Mouse (Mus musculus): ENCODE measurements at regions not wholly inside any gene's neighbourhood (a gene's known extent, or its start where the extent isn't known, plus 50 kb on each side); places are given as distances from the start of the nearest gene placed in this dataset.

- H3K36me3 ChIP-seq: no peaks in the 10 kb centered on the region
- H3K27ac ChIP-seq: no peak overlapping the region
- H3K9ac ChIP-seq (replicated peaks): no peak overlapping the region
- no peaks in the 10 kb centered on the region for H3K9me3 ChIP-seq
- ATAC-seq: no peak
- peaks cover 4% of the 10 kb centered on the region; the same call in 1 of the 2 replicates for H3K27me3 ChIP-seq
- no peaks in the 10 kb centered on the region for H3K4me1 ChIP-seq (replicated peaks)
- H3K4me2 ChIP-seq (replicated peaks): no peak overlapping the region
- H3K4me3 ChIP-seq (replicated peaks): no peak overlapping the region
Observed at GRCm38 (mm10) chrX:142507475-142507874, 117.1 kb upstream of the Acsl4 start.

GRCm38 (mm10) chrX:142516406-142517131, 126.2 kb upstream of the Acsl4 start:
- 90% methylated on average over 5 of the region's 5 CpGs for WGBS
- Histone ChIP-seq H3K36me3 (no peaks in the 10 kb centered on the region), H3K27ac (no peak overlapping the region), H3K4me2 (replicated peaks) (no peak overlapping the region), H3K4me1 (replicated peaks) (no peaks in the 10 kb centered on the region), H3K27me3 (peaks cover 9% of the 10 kb centered on the region; the same call in 1 of the 2 replicates), H3K9ac (replicated peaks) (no peak overlapping the region), H3K4me3 (replicated peaks) (no peak overlapping the region), H3K9me3 (no peaks in the 10 kb centered on the region)
- ATAC-seq: no peak

- Histone ChIP-seq H3K4me3 (replicated peaks) (no peak overlapping the region), H3K9ac (replicated peaks) (no peak overlapping the region), H3K27ac (no peak overlapping the region), H3K9me3 (no peaks in the 10 kb centered on the region), H3K4me2 (replicated peaks) (no peak overlapping the region), H3K27me3 (peaks cover 9% of the 10 kb centered on the region; the same call in 1 of the 2 replicates), H3K36me3 (no peaks in the 10 kb centered on the region), H3K4me1 (replicated peaks) (no peaks in the 10 kb centered on the region)
- WGBS: 86% methylated on average over 5 of the region's 5 CpGs
- no peak for ATAC-seq
Observed at GRCm38 (mm10) chrX:142517205-142517604, 126.9 kb upstream of the Acsl4 start.

GRCm38 (mm10) chrX:142521063-142521462, 130.7 kb upstream of the Acsl4 start:
- H3K27ac ChIP-seq: no peak overlapping the region
- WGBS: 83% methylated on average over 4 of the region's 4 CpGs
- no peak for ATAC-seq

GRCm38 (mm10) chrX:142526953-142527352, 136.6 kb upstream of the Acsl4 start:
- no peak overlapping the region for H3K4me3 ChIP-seq (replicated peaks)
- no peaks in the 10 kb centered on the region for H3K9me3 ChIP-seq
- 27% methylated on average over 1 of the region's 1 CpGs for WGBS
- no peak overlapping the region for H3K4me2 ChIP-seq (replicated peaks)
- no peaks in the 10 kb centered on the region; the same call in 1 of the 2 replicates for H3K27me3 ChIP-seq
- H3K9ac ChIP-seq (replicated peaks): no peak overlapping the region
- no peak for ATAC-seq
- H3K27ac ChIP-seq: no peak overlapping the region
- H3K36me3 ChIP-seq: no peaks in the 10 kb centered on the region
- H3K4me1 ChIP-seq (replicated peaks): no peaks in the 10 kb centered on the region

More at GRCm38 (mm10) chrX:142521063-142521462, 130.7 kb upstream of the Acsl4 start:
- Histone ChIP-seq H3K4me1 (replicated peaks) (no peaks in the 10 kb centered on the region), H3K9ac (replicated peaks) (no peak overlapping the region), H3K4me2 (replicated peaks) (no peak overlapping the region), H3K9me3 (no peaks in the 10 kb centered on the region), H3K27me3 (peaks cover 9% of the 10 kb centered on the region; the same call in 1 of the 2 replicates), H3K4me3 (replicated peaks) (no peak overlapping the region), H3K36me3 (no peaks in the 10 kb centered on the region)

GRCm38 (mm10) chrX:142529892-142530291, 139.6 kb upstream of the Acsl4 start:
- Histone ChIP-seq H3K4me3 (replicated peaks) (no peak overlapping the region), H3K36me3 (no peaks in the 10 kb centered on the region), H3K4me1 (replicated peaks) (no peaks in the 10 kb centered on the region), H3K27ac (no peak overlapping the region), H3K9me3 (no peaks in the 10 kb centered on the region), H3K9ac (replicated peaks) (no peak overlapping the region), H3K4me2 (replicated peaks) (no peak overlapping the region), H3K27me3 (peaks cover 3% of the 10 kb centered on the region; the same call in 1 of the 2 replicates)
- no peak for ATAC-seq
- WGBS: 57% methylated on average over 7 of the region's 7 CpGs

GRCm38 (mm10) chrX:142534780-142535179, 144.4 kb upstream of the Acsl4 start:
- H3K27me3 ChIP-seq: peaks cover 7% of the 10 kb centered on the region; the same call in 1 of the 2 replicates
- H3K4me2 ChIP-seq (replicated peaks): no peak overlapping the region
- H3K4me3 ChIP-seq (replicated peaks): no peak overlapping the region
- H3K27ac ChIP-seq: no peak overlapping the region
- H3K4me1 ChIP-seq (replicated peaks): no peaks in the 10 kb centered on the region
- H3K36me3 ChIP-seq: no peaks in the 10 kb centered on the region
- no peak for ATAC-seq
- no peaks in the 10 kb centered on the region for H3K9me3 ChIP-seq
- 42% methylated on average over 8 of the region's 8 CpGs for WGBS
- H3K9ac ChIP-seq (replicated peaks): no peak overlapping the region

GRCm38 (mm10) chrX:142535540-142535939, 145.2 kb upstream of the Acsl4 start:
- no peaks in the 10 kb centered on the region for H3K4me1 ChIP-seq (replicated peaks)
- no peak for ATAC-seq
- WGBS: 100% methylated on average over 1 of the region's 1 CpGs

GRCm38 (mm10) chrX:142535954-142536353, 145.3 kb upstream of the Tmem164 start:
- WGBS: 96% methylated on average over 2 of the region's 2 CpGs
- no peaks in the 10 kb centered on the region for H3K36me3 ChIP-seq
- no peak overlapping the region for H3K27ac ChIP-seq
- H3K4me2 ChIP-seq (replicated peaks): no peak overlapping the region
- H3K27me3 ChIP-seq: peaks cover 10% of the 10 kb centered on the region; the same call in 1 of the 2 replicates
- H3K4me3 ChIP-seq (replicated peaks): no peak overlapping the region
- no peak for ATAC-seq
- H3K9ac ChIP-seq (replicated peaks): no peak overlapping the region
- no peaks in the 10 kb centered on the region for H3K9me3 ChIP-seq
- no peaks in the 10 kb centered on the region for H3K4me1 ChIP-seq (replicated peaks)

More at GRCm38 (mm10) chrX:142535540-142535939, 145.2 kb upstream of the Acsl4 start:
- Histone ChIP-seq H3K4me3 (replicated peaks) (no peak overlapping the region), H3K9me3 (no peaks in the 10 kb centered on the region), H3K9ac (replicated peaks) (no peak overlapping the region), H3K4me2 (replicated peaks) (no peak overlapping the region), H3K27me3 (peaks cover 7% of the 10 kb centered on the region; the same call in 1 of the 2 replicates), H3K27ac (no peak overlapping the region), H3K36me3 (no peaks in the 10 kb centered on the region)

- WGBS: 81% methylated on average over 5 of the region's 5 CpGs
- H3K27me3 ChIP-seq: peaks cover 14% of the 10 kb centered on the region; the same call in 1 of the 2 replicates
- no peaks in the 10 kb centered on the region for H3K36me3 ChIP-seq
- H3K9ac ChIP-seq (replicated peaks): no peak overlapping the region
- no peaks in the 10 kb centered on the region for H3K9me3 ChIP-seq
- no peak overlapping the region for H3K4me2 ChIP-seq (replicated peaks)
- ATAC-seq: no peak
- no peaks in the 10 kb centered on the region for H3K4me1 ChIP-seq (replicated peaks)
- H3K27ac ChIP-seq: no peak overlapping the region
- H3K4me3 ChIP-seq (replicated peaks): no peak overlapping the region
Observed at GRCm38 (mm10) chrX:142537259-142537963, 143.8 kb upstream of the Tmem164 start.

- Histone ChIP-seq H3K36me3 (no peaks in the 10 kb centered on the region), H3K4me2 (replicated peaks) (no peak overlapping the region), H3K9ac (replicated peaks) (no peak overlapping the region), H3K27me3 (peaks cover 26% of the 10 kb centered on the region; the same call in 1 of the 2 replicates), H3K27ac (no peak overlapping the region), H3K4me3 (replicated peaks) (no peak overlapping the region), H3K4me1 (replicated peaks) (no peaks in the 10 kb centered on the region), H3K9me3 (no peaks in the 10 kb centered on the region)
- ATAC-seq: peak; percentile 62; the same call in 1 of the 2 replicates
- 18% methylated on average over 7 of the region's 7 CpGs for WGBS
Observed at GRCm38 (mm10) chrX:142540264-142540663, 140.9 kb upstream of the Tmem164 start.

GRCm38 (mm10) chrX:142552196-142552595, 129.0 kb upstream of the Tmem164 start:
- no peak for ATAC-seq
- Histone ChIP-seq H3K36me3 (no peaks in the 10 kb centered on the region), H3K9ac (replicated peaks) (no peak overlapping the region), H3K27ac (no peak overlapping the region), H3K4me3 (replicated peaks) (no peak overlapping the region), H3K4me1 (replicated peaks) (no peaks in the 10 kb centered on the region), H3K9me3 (no peaks in the 10 kb centered on the region), H3K4me2 (replicated peaks) (no peak overlapping the region), H3K27me3 (peaks cover 5% of the 10 kb centered on the region; the same call in 1 of the 2 replicates)
- 83% methylated on average over 4 of the region's 4 CpGs for WGBS
